Mouse (Mus musculus) hindbrain, postnatal 0 days (tissue): Measurements from ENCODE around the gene Wdr25. TPM values are rescaled to one million over a fixed set of nuclear protein-coding genes. Genes with fewer than 3 reads are reported as not detected.

Experiments
- ATAC-seq: fragments of 200-750 bp; cut with Nextera tagmentation; 2 replicates; pipeline ENCODE4 v1.8.0; 2017; ENCODE audit warnings: mild to moderate bottlenecking, moderate TSS enrichment, moderate library complexity
- DNase-seq: peaks from one replicate; pipeline ENCODE4 v3.0.0-alpha.2; 2015; ENCODE audit warnings: low spot score
- H3K27ac ChIP-seq: fragments of 300-500 bp; sonication (generic); 2 replicates; pipeline ENCODE4 v1.5.1; 2014; ENCODE audit warnings: mild to moderate bottlenecking
- H3K27me3 ChIP-seq: fragments of 300-500 bp; sonication (generic); 2 replicates; pipeline ENCODE4 v1.6.1; 2014; ENCODE audit warnings: low read length, mixed read lengths; ENCODE audit not compliant: insufficient read depth
- H3K36me3 ChIP-seq: fragments of 300-500 bp; sonication (generic); 2 replicates; pipeline ENCODE4 v1.6.1; 2014; ENCODE audit warnings: low read length, mixed read lengths; ENCODE audit not compliant: insufficient read depth
- H3K4me1 ChIP-seq: fragments of 300-500 bp; sonication (generic); 2 replicates; pipeline ENCODE4 v1.6.1; 2014; ENCODE audit warnings: antibody characterized with exemption, low read length, mixed read lengths; ENCODE audit not compliant: insufficient read depth
- H3K4me2 ChIP-seq: fragments of 300-500 bp; sonication (generic); 2 replicates; pipeline ENCODE4 v1.6.1; 2014; ENCODE audit warnings: low read depth, mild to moderate bottlenecking, low read length, moderate library complexity, mixed read lengths
- H3K4me3 ChIP-seq: fragments of 300-500 bp; sonication (generic); 2 replicates; pipeline ENCODE4 v1.5.1; 2014; ENCODE audit warnings: low read length
- H3K9ac ChIP-seq: fragments of 300-500 bp; sonication (generic); replicated peaks from 2 replicates; pipeline ENCODE4 v1.6.1; 2014; ENCODE audit warnings: mild to moderate bottlenecking, low read length, moderate library complexity, mixed read lengths
- H3K9me3 ChIP-seq: fragments of 300-500 bp; sonication (generic); 2 replicates; pipeline ENCODE4 v1.6.1; 2016; ENCODE audit warnings: low read length, mixed read lengths
- CTCF ChIP-seq: IDR thresholded peaks from 2 replicates; pipeline ENCODE4 v1.5.1; 2016; ENCODE audit warnings: antibody characterized with exemption, control low read depth, low read depth
- WGBS: fragments of 180-500 bp; shearing (Covaris S2); extraction: QIAGEN DNeasy Blood & Tissue Kit; methylation state at CpG from one replicate; pipeline ENCODE4 v1.1.7; 2014; 5-methylcytosine and 5-hydroxymethylcytosine counted together
- polyA plus RNA-seq: library from polyadenylated mRNA; unstranded; fragments of >200 nt; fragmentation: Nextera tagmentation; extraction: Ambion mirVana; gene quantifications from 2 replicates; pipeline ENCODE4 v1.2.1, GENCODE M21; 2015
- total RNA-seq: library from RNA; depleted of rRNA; stranded (reverse); fragments of >200 nt; gene quantifications from 2 replicates; pipeline ENCODE4 v1.2.3, GENCODE M21; 2014

Wdr25 gene
- total and polyA plus RNA-seq, 2 experiments from 2014 or later: 4.7 to 5.8 TPM

DNA sequence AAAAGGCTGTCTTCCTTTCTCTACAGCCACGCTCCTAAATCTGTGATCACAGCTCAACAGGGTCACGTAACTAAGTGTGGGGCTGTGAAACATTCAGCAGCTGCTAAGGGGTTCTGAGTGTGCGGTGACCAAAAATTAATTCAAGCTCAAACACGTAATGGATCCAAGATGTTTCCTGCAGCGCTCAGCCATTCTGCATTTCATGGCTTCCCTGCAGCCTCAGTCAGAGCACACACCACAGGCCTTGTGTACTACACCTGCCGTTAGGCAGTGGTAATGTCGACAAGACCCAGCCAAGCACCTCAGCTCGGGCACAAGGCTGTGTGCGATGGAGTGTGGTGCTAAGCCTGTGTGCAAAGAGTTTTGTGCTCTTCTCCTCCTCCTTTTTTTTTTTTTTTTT lies 94.0 kb downstream of the Wdr25 start:
- no peaks in the 10 kb centered on the region for H3K9me3 ChIP-seq
- DNase-seq (no peak), ATAC-seq (no peak)
- 74% methylated on average over 9 of the region's 9 CpGs for WGBS
- H3K4me3 ChIP-seq: no peak overlapping the region
- H3K36me3 ChIP-seq: no peaks in the 10 kb centered on the region
- no peak overlapping the region for H3K4me2 ChIP-seq
- no peaks in the 10 kb centered on the region for H3K4me1 ChIP-seq
- no peak for TF ChIP-seq CTCF
- no peak overlapping the region for H3K27ac ChIP-seq
- H3K9ac ChIP-seq: no peak overlapping the region
- H3K27me3 ChIP-seq: no peaks in the 10 kb centered on the region

DNA sequence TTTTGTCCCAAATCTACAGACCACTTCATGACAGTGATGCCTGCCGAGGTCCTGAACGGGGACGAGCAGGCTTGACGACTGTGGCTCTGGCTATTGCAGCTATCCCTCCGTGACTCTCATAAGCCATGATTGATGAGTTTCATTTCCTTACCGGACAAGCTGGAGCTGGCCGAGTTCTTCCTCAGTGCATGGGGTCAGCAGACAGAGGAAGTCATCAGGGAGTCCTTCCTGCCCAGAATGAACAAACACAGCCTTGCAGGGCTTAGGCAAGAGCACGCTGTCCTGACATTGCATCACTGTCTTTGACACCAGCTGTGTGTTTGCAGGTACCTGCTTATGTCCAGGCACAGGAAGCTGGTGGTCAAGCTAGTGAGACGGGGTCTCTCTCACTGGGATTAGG lies 97.0 kb downstream of the Wdr25 start:
- Histone ChIP-seq H3K4me2 (no peak overlapping the region), H3K4me1 (no peaks in the 10 kb centered on the region), H3K27me3 (no peaks in the 10 kb centered on the region), H3K9me3 (no peaks in the 10 kb centered on the region), H3K27ac (no peak overlapping the region), H3K36me3 (no peaks in the 10 kb centered on the region), H3K4me3 (no peak overlapping the region), H3K9ac (no peak overlapping the region)
- WGBS: 67% methylated on average over 9 of the region's 9 CpGs
- DNase-seq: no peak
- no peak for ATAC-seq
- TF ChIP-seq CTCF: no peak

DNA sequence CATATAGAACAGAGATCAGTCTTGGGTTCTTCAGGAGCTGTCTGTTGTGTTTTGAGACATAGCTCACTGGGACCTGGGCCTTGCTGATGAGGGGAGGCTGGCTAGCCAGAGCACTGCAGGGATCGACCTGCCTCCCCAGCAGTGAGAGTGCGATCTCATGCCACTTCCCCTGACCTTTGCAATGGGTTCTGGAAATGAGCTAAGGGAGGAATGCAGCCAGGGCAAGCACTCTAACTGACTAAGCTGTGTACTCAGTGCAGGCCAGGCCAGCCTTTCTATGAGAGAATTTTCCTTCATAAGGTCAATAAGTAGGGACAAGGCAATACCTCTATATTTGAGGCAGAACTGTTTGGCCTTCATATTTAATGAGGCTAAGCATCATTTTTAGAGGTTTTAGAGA lies 99.6 kb downstream of the Wdr25 start:
- H3K9me3 ChIP-seq: no peaks in the 10 kb centered on the region
- no peaks in the 10 kb centered on the region for H3K27me3 ChIP-seq
- DNase-seq (no peak), ATAC-seq (no peak)
- TF ChIP-seq CTCF: no peak
- H3K9ac ChIP-seq: no peak overlapping the region
- WGBS: 73% methylated on average over 2 of the region's 2 CpGs
- H3K36me3 ChIP-seq: no peaks in the 10 kb centered on the region
- H3K4me1 ChIP-seq: no peaks in the 10 kb centered on the region
- no peak overlapping the region for H3K4me3 ChIP-seq
- H3K4me2 ChIP-seq: no peak overlapping the region
- no peak overlapping the region for H3K27ac ChIP-seq

DNA sequence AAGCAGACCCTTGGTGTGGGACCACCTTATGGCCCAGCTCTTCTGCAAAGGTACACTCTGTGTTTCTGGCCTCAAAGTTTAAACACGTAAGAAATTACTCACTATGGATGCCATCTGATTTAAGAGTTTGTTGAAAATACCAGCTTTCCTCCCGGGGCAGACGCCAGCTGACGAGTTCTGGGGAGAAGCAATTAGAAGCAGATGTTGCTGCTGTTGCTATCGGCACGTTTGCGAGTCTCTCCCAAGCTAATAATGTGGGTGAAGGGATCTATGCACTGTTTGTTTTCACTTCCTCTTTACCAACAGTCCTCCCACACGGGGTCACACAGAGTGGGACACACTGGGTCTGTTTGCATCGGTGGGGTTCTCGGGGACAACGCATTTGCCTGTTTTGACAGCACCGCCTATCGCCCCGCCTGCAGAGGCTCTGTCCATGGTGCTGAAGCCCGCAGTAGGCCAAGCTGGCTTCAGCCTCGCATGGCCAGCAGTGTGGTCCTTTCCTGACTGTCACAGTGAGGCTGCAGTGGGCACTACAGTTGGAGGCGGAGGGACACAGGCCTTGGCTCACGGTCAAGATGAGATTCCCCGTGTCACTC lies 101.1 kb downstream of the Wdr25 start:
- H3K9me3 ChIP-seq: no peaks in the 10 kb centered on the region
- no peaks in the 10 kb centered on the region for H3K4me1 ChIP-seq
- DNase-seq (peak; percentile 76), ATAC-seq (peak; percentile 69; the same call in 1 of the 2 replicates)
- no peaks in the 10 kb centered on the region for H3K27me3 ChIP-seq
- H3K4me2 ChIP-seq: peak overlapping the region; percentile 13; the same call in 1 of the 2 replicates
- H3K36me3 ChIP-seq: no peaks in the 10 kb centered on the region
- H3K4me3 ChIP-seq: no peak overlapping the region
- no peak overlapping the region for H3K27ac ChIP-seq
- TF ChIP-seq CTCF: peak; percentile 24
- H3K9ac ChIP-seq: no peak overlapping the region
- WGBS: 13% methylated on average over 19 of the region's 19 CpGs

DNA sequence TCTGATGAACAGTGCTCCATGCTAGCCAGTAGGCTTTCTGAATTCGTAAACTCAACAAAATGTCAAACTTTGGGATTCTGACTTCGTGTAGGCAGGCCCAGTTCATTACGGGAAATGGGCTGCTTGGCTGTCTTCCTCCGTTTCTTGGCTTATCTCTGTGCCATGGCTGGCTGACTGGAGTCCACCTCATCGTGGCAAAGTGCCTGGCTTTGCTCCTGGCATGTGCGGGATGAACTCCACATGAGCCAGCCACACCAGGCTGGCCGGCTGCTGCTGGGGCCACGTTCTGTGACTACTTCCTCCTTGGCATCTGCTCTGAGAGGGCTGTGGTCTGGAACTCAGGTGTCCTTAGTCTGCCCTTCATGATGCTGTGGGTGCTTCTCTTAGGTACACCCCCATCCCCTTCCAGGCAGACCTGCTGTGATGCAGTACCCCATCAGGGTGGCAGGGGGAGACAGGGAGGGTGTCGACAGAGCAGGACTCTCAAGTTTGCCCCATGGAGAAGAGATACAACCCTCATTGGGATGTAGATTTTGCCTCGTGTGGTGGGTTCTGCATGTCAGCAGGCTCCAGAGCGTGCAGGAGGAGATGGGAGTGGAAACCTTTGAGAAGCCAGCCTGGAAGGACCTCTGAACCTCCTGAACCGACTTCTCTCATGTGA lies 102.7 kb downstream of the Wdr25 start:
- Histone ChIP-seq H3K9me3 (no peaks in the 10 kb centered on the region), H3K4me2 (no peak overlapping the region), H3K4me3 (no peak overlapping the region), H3K4me1 (no peaks in the 10 kb centered on the region), H3K9ac (no peak overlapping the region), H3K27me3 (no peaks in the 10 kb centered on the region), H3K27ac (no peak overlapping the region), H3K36me3 (no peaks in the 10 kb centered on the region)
- TF ChIP-seq CTCF: peak; percentile 48
- peak; percentile 38 for DNase-seq
- no peak for ATAC-seq
- WGBS: 67% methylated on average over 12 of the region's 12 CpGs

DNA sequence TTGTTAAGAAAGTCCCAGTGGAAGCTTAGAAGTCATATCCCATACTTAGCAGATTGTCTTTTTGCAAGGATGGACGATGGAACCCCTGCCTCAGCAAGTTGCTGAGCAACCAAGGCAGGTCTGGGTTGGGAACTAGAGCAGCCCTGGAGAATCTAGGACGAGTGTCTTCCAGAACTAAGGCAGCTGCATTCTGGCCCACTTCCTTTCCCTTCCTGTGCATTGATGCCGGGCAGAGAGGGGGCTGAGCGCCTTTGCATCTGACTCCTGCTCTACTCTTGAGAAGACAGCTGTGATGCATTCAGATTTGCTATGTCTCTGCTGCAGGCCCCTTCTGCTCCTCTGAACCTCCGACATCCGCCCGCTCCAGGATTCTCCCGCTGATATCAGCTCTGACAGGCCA lies 103.8 kb downstream of the Wdr25 start:
- H3K36me3 ChIP-seq: no peaks in the 10 kb centered on the region
- no peaks in the 10 kb centered on the region for H3K27me3 ChIP-seq
- no peak overlapping the region for H3K4me3 ChIP-seq
- no peak overlapping the region for H3K27ac ChIP-seq
- no peaks in the 10 kb centered on the region for H3K4me1 ChIP-seq
- no peak overlapping the region for H3K9ac ChIP-seq
- TF ChIP-seq CTCF: no peak
- ATAC-seq (no peak), DNase-seq (no peak)
- WGBS: 64% methylated on average over 8 of the region's 8 CpGs
- H3K4me2 ChIP-seq: no peak overlapping the region
- no peaks in the 10 kb centered on the region for H3K9me3 ChIP-seq

DNA sequence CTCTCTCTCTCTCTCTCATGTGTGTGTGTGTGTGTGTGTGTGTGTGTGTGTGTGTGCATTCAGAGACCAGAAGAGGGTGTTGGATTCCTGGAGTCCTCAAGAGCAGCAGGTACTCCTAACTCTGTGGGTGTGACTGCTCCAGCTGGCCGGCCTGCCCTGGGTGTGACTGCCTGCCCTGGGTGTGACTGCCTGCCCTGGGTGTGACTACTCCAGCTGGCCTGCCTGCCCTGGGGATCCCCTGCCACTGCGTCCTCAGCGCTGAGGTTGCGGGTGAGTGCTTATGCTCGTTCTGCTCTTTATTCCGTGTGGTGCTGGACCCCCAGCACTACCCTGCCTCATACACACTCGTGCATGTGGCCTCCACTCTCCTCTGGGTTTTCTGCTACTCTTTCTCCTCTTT lies 109.5 kb downstream of the Wdr25 start:
- TF ChIP-seq CTCF: no peak
- ATAC-seq: no peak
- Histone ChIP-seq H3K27ac (no peak overlapping the region), H3K27me3 (no peaks in the 10 kb centered on the region), H3K36me3 (no peaks in the 10 kb centered on the region), H3K9me3 (no peaks in the 10 kb centered on the region), H3K4me1 (no peaks in the 10 kb centered on the region), H3K4me2 (no peak overlapping the region), H3K4me3 (no peak overlapping the region), H3K9ac (no peak overlapping the region)
- WGBS: 73% methylated on average over 7 of the region's 7 CpGs
- DNase-seq: no peak
